Mouse (Mus musculus) natural killer cell, adult 2 months (primary cell): ENCODE data around the gene Ldb1.
"Not testable (repeated sequence)": the region's sequence is repeated elsewhere in the genome, so short reads cannot be mapped to it uniquely, and the experiment has no call there.

Experiments used
- DNase-seq, 2 experiments: peaks; one replicate each; pipeline ENCODE4 v3.0.0; 2022; ENCODE audit warnings: low spot score in 2 of 2

Ldb1 gene

DNA sequence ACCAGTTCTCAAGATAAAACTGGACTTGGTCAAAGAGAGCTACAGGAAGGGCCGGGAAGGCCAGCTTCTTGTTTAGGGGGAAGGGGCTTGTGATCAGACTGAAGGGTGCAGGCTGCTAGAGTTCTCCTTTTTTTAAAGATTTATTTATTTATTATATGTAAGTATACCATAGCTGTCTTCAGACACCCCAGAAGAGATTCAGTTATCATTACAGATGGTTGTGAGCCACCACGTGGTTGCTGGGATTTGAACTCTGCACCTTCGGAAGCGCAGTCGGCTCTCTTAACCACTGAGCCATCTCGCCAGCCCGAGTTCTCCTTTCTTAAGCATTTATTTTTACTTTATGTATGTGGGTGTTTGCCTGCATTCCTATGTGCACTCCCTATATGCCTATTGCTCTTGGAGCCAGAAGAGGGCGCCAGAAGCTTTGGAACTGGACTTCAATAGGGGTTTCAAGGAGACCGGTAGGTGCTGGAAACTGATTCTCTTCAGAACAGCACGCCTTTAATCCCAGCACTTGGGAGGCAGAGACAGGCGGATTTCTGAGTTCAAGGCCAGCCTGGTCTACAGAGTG, 16.2 kb downstream of the Ldb1 start:
- no peak for DNase-seq

- no peak for DNase-seq
Measured at GRCm38 (mm10) chr19:46026567-46026966, 18.4 kb downstream of the Ldb1 start.

DNA sequence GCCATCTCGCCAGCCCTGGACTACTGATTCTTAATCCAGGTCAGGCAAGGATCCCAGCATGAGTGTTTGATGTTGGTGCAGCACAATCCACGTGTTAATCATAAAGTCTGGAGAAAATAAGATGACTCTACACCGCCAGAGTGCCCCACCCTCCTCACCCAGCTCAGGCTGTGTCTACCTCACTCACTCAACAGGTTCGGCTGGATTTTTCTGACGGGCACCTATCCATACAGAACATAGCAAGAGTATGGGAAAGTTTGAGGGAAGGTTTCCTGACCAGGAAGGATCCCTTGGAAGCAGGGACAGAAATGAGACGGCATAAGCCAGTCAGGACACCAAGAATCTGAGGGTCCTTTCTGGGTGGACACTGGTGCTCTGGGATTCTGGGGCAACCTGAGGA, 20.1 kb downstream of the Ldb1 start:
- no peak for DNase-seq

GRCm38 (mm10) chr19:46016023-46016422, 29.0 kb downstream of the Ldb1 start:
- DNase-seq = no peak

DNA sequence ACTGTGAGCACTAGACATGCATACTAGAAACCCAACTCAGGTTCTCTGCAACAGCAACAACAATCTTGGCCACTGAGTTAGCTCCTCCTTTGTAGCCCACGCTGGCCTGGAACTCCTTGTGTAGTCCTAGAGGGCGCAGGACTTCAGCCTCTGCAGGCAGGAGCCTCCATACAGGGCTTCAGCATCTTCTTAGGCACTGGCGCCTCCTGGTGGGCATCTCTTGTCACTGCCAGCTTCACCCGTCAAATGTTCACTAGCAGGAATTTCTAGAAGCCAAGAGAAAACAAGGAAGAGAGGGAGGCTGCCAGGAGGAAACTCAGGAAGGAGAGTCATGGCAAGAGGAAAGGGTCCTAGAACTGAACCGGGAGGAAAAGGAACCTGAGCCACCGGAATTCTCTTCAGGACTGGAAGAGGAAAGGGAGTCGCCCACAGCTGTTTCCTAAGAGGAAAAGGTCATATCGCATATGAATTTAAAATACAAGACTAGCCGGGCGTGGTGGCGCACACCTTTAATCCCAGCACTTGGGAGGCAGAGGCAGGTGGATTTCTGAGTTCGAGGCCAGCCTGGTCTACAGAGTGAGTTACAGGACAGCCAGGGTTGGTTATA, 30.3 kb downstream of the Ldb1 start:
- DNase-seq = peak; percentile 70 to 81

DNA sequence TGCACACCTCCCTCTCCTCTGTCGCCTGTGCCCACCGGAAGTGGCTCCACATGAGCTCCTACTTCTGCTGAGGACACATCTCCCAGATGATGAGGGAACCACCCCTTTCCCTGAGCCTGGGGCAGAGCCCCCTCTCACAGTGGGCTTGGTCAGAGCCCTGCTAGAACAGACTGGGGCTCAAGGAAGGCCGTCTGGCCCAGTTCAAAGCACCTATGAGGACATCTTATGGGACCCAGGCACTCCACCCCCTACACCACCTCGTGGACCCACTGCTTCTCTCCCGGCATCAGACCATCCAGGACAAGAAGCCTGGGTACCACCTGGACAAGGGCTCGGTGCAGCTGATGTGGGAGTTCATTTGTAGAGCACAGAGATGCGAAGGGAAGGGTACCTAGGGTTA, 39.3 kb downstream of the Ldb1 start:
- DNase-seq = no peak

DNA sequence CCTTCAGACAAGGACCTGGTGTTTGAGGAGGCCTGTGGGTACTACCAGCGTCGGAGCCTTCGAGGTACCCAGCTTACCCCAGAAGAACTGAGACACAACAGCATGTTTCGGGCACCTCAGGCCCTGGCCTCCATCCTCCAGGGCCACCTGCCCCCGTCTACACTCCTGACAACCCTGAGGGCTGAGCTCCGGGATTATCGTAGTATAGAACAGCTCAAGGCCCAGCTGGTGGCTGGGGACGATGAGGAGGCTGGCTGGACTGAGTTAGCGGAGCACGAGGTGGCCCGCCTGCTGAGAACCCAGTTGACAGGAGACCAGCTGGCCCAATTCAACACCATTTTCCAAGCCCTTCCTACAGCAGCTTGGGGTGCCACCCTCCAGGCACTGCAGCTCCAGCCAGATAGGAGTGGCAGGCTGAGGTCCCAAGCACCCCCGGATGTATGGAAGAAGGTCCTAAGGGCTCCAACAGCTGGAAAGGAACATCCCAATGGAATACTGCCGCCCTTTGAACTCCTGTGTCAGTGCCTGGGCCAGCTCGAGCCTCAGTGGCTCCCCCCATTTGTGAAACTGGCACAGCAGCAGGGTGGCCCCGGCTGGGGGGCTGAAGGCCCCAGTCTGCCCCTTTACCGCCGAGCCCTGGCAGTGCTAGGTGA, 40.1 kb downstream of the Ldb1 start:
- no peak for DNase-seq

DNA sequence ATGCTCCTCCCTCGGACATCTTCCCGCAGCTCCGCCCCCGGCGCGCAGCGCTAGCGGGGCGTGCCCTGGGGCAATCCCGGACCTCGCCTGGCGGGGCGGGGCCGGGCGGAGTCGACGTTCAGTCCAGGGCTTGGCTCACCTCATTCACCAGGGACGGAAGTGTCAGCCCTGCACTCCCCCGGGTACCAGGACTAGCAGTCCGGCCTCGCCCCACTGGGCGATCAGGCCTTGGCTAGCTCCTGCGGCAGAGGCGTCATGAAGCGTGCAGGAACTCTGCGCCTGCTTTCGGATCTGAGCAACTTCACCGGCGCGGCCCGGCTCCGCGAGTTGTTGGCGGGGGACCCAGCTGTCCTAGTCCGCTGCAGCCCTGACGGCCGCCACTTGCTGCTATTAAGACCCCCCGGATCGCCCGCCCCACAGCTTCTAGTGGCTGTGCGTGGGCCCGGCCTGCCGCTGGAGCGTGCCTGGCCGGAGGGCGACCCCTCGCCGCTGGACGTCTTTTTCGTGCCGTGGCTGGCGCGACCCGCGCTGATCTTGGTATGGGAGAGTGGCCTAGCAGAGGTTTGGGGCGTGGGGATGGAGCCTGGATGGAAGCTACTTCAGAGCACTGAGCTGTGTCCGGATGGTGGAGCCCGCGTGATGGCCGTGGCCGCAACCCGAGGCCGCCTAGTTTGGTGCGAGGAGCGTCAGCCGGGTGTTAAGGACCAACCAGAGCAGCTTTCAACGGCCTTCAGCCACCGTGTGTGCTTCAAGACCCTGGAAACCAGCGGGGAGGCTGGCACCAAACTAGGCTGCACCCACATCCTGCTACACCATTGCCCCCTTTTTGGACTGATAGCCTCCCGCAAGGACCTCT, 41.4 kb downstream of the Ldb1 start, which contains the start of gene Hps6:
Gene Hps6, plus strand, starts transcription at position 138 of the 856 bp plus-strand sequence.
- peak; percentile 82 to 86 for DNase-seq

- DNase-seq = peak; percentile 25 to 43
Measured at GRCm38 (mm10) chr19:46002279-46002678, 42.7 kb downstream of the Ldb1 start.

GRCm38 (mm10) chr19:45999378-45999777, 45.6 kb downstream of the Ldb1 start:
- no peak for DNase-seq

DNA sequence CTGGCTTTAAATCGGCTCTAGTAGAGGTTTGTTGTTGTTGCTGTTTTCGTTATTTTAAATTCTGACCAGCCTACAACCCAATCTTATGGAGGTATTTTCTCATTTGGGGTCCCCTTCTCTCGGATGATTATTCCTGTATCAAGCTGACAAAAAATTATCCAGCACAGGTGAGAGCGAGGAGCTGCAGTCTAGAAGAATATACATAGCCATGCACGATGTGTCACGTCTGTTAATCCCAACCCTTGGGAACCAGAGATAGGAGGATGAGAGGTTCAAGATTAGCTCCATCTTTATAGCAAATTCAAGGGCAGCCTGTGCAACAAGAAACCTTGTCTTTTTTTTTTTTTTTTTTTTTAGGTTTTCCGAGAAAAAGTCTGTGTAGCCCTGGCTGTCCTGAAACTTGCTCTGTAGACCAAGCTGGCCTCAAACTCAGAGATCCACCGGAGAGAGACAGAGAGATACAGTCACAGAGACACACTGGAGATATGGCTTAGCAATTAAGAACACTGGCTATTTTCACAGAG, 46.3 kb downstream of the Ldb1 start:
- no peak for DNase-seq

DNA sequence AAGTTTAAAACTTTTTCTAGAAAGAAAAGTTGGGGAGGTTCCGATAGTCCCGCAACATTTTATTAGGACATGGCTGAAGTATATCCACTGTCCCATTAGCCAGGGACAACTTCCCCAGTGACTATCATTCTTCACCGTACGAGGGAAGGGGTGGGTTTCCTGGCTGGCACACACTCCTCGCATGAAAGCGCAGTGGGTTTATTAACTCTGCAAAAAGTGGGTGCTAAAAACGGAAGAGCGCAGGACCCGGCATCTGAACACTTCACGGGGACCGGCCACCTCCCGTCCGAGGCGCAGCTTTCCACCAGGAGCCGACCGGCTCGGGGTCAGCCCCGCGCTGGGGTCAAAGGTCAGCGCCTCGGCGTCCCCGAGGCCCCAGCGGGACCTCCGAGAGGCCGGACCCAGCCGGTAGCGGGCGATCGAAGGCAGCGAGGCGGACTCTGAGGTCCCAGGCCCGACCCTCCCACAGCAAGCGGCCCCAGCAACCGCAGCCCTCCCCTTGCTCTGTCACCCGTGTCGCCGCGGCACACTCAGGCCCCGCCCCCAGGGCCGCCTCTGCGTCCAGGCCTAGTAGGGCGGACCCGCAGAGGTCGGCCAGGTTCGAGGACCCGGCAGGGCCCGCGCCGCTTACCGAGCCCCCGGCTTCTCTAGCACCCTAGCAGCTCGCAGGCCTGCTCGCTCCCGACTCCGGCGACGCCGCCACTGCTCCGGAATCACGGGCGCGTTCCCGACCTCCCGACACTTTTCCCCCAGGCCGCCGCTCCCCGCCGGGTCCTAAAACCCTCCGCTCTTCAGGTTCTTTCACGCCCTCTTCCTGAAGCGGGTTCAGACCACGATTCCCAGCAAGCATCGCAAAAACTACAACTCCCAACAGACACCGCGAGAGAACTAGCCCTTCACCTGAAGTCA, 47.0 kb downstream of the Ldb1 start, which contains the start of gene Armh3:
Gene Armh3, minus strand, starts transcription at position 704 of the 909 bp plus-strand sequence.
- peak; percentile 87 to 91 for DNase-seq

GRCm38 (mm10) chr19:45997365-45997764, 47.6 kb downstream of the Ldb1 start:
- DNase-seq = no peak

DNA sequence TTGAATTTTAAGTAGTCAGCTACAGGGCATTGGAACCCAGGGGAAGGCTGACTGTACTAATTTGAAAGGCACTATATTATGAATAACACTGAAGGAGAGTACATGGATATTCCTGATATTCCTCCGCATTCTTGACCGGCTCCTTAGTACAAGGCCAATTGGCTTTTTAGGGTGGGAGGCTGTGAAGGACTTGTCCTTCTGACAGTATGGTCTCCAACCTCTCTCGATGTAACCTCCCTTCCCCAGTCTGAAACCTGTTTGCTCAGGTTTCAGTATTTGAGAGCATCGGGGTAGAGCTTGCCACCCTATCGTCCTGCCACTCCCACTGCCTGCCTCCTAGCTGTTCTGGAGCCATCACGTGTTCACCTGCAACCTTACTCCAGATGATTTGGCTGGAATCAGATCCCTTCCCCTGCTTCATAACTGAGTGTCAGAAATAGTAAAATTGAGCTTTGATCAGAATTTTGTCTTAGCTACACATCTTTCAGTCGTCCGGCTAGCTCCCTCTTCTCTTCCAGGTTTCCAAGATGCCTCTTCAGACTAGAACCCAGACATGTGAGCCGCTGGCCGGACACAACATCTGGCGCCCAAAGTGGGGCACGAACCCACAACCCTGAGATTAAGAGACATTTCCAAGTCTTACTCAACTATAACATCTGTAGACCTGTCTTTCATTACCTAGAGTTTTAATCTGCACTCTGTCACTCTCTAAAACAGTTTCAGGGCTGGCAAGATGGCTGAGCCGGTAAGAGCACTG, 50.9 kb downstream of the Ldb1 start:
- DNase-seq = no peak

GRCm38 (mm10) chr19:45993441-45993840, 51.6 kb downstream of the Ldb1 start:
- not testable (repeated sequence) for DNase-seq

DNA sequence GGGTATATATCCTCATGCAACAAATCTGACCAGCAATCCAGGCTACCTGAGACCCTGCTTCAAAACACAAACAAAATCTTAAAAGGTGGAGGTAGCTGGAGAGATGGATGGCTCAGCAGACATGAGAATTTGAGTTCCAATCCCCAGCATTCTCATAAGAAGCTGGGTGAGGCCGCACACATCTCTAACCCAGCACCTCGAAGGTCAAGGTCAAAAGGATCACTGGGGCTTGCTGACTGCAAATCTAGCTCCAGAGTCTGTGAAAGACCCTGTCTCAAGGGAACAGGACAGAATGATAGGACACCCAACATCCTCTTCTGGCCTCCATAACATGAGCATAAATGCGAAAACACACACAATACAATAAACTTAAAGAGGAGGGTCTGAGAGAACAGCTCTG, 53.8 kb downstream of the Ldb1 start:
- no peak for DNase-seq

DNA sequence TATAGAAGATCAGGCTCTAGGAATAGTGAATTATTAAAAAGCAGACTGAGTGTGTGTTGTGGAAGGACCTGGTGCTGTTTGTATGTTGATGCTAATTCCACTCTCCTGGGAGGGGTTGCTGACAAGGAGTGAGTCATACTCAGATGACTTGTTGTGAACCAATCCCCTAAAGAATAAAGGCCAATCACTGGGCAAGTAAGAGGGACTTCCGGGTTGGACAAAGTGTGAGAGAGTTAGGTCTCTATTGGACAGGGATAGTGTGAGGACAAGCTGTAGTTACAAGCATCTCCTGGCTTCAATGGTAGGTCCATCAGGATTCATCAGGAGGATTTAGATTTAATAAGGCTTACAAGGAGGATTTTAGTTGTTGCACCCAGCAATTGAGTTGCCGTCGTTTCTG, 56.8 kb downstream of the Ldb1 start:
- DNase-seq = no peak

- DNase-seq = no peak
Measured at GRCm38 (mm10) chr19:45984379-45984778, 60.6 kb downstream of the Ldb1 start.
